Mouse (Mus musculus): ENCODE measurements around the gene Myo3b. TPM values are rescaled to one million over a fixed set of nuclear protein-coding genes. Genes with fewer than 3 reads are reported as not detected.

Myo3b gene
- polyA plus RNA-seq, 1 experiment: not detected

GRCm38 (mm10) chr2:70148821-70149510, 110.0 kb downstream of the Myo3b start:
- TF ChIP-seq POLR2A (IDR thresholded peaks at IDR 0.05; ENCODE audit: low read depth, low read length): no peak
- TF ChIP-seq CTCF (IDR thresholded peaks at IDR 0.05; ENCODE audit: borderline replicate concordance, insufficient read depth, low read length): no peak
- peaks cover 16% of the 10 kb centered on the region for H3K4me1 ChIP-seq (ENCODE audit: control insufficient read depth, insufficient read depth, low read length)
- no peak overlapping the region for H3K27ac ChIP-seq (ENCODE audit: insufficient read depth, low read length)
- no peak overlapping the region for H3K4me3 ChIP-seq (ENCODE audit: insufficient read depth, low read length)

- TF ChIP-seq CTCF (IDR thresholded peaks at IDR 0.05; ENCODE audit: borderline replicate concordance, insufficient read depth, low read length): no peak
- no peak for TF ChIP-seq POLR2A (IDR thresholded peaks at IDR 0.05; ENCODE audit: low read depth, low read length)
- H3K4me1 ChIP-seq (ENCODE audit: control insufficient read depth, insufficient read depth, low read length): peaks cover 16% of the 10 kb centered on the region
- no peak overlapping the region for H3K27ac ChIP-seq (ENCODE audit: insufficient read depth, low read length)
- H3K4me3 ChIP-seq (ENCODE audit: insufficient read depth, low read length): no peak overlapping the region
Measured at GRCm38 (mm10) chr2:70150399-70151035, 111.6 kb downstream of the Myo3b start.

- H3K4me3 ChIP-seq (ENCODE audit: insufficient read depth, low read length): no peak overlapping the region
- no peak overlapping the region for H3K27ac ChIP-seq (ENCODE audit: insufficient read depth, low read length)
- TF ChIP-seq CTCF (IDR thresholded peaks at IDR 0.05; ENCODE audit: borderline replicate concordance, insufficient read depth, low read length): no peak
- TF ChIP-seq POLR2A (IDR thresholded peaks at IDR 0.05; ENCODE audit: low read depth, low read length): no peak
- peaks cover 16% of the 10 kb centered on the region for H3K4me1 ChIP-seq (ENCODE audit: control insufficient read depth, insufficient read depth, low read length)
Measured at GRCm38 (mm10) chr2:70151930-70152329, 113.0 kb downstream of the Myo3b start.

GRCm38 (mm10) chr2:70155226-70155836, 116.4 kb downstream of the Myo3b start:
- no peak overlapping the region for H3K4me3 ChIP-seq (ENCODE audit: insufficient read depth, low read length)
- peaks cover 16% of the 10 kb centered on the region for H3K4me1 ChIP-seq (ENCODE audit: control insufficient read depth, insufficient read depth, low read length)
- TF ChIP-seq CTCF (IDR thresholded peaks at IDR 0.05; ENCODE audit: borderline replicate concordance, insufficient read depth, low read length) (no peak), POLR2A (IDR thresholded peaks at IDR 0.05; ENCODE audit: low read depth, low read length) (no peak)
- H3K27ac ChIP-seq (ENCODE audit: insufficient read depth, low read length): no peak overlapping the region

- Histone ChIP-seq H3K4me1 (ENCODE audit: control insufficient read depth, insufficient read depth, low read length) (no peaks in the 10 kb centered on the region), H3K27ac (ENCODE audit: insufficient read depth, low read length) (no peak overlapping the region), H3K4me3 (ENCODE audit: insufficient read depth, low read length) (no peak overlapping the region)
- TF ChIP-seq CTCF (IDR thresholded peaks at IDR 0.05; ENCODE audit: borderline replicate concordance, insufficient read depth, low read length) (no peak), POLR2A (IDR thresholded peaks at IDR 0.05; ENCODE audit: low read depth, low read length) (no peak)
Measured at GRCm38 (mm10) chr2:70159543-70159942, 120.6 kb downstream of the Myo3b start.

GRCm38 (mm10) chr2:70166231-70166630, 127.3 kb downstream of the Myo3b start:
- TF ChIP-seq POLR2A (IDR thresholded peaks at IDR 0.05; ENCODE audit: low read depth, low read length) (no peak), CTCF (IDR thresholded peaks at IDR 0.05; ENCODE audit: borderline replicate concordance, insufficient read depth, low read length) (no peak)
- Histone ChIP-seq H3K27ac (ENCODE audit: insufficient read depth, low read length) (no peak overlapping the region), H3K4me3 (ENCODE audit: insufficient read depth, low read length) (no peak overlapping the region), H3K4me1 (ENCODE audit: control insufficient read depth, insufficient read depth, low read length) (no peaks in the 10 kb centered on the region)

- Histone ChIP-seq H3K27ac (ENCODE audit: insufficient read depth, low read length) (no peak overlapping the region), H3K4me3 (ENCODE audit: insufficient read depth, low read length) (no peak overlapping the region), H3K4me1 (ENCODE audit: control insufficient read depth, insufficient read depth, low read length) (no peaks in the 10 kb centered on the region)
- TF ChIP-seq POLR2A (IDR thresholded peaks at IDR 0.05; ENCODE audit: low read depth, low read length) (no peak), CTCF (IDR thresholded peaks at IDR 0.05; ENCODE audit: borderline replicate concordance, insufficient read depth, low read length) (no peak)
Measured at GRCm38 (mm10) chr2:70167944-70168935, 129.3 kb downstream of the Myo3b start.

- no peak for TF ChIP-seq CTCF (IDR thresholded peaks at IDR 0.05; ENCODE audit: borderline replicate concordance, insufficient read depth, low read length)
- TF ChIP-seq POLR2A (IDR thresholded peaks at IDR 0.05; ENCODE audit: low read depth, low read length): no peak
- H3K4me1 ChIP-seq (ENCODE audit: control insufficient read depth, insufficient read depth, low read length): no peaks in the 10 kb centered on the region
- no peak overlapping the region for H3K27ac ChIP-seq (ENCODE audit: insufficient read depth, low read length)
- H3K4me3 ChIP-seq (ENCODE audit: insufficient read depth, low read length): no peak overlapping the region
Measured at GRCm38 (mm10) chr2:70170469-70170868, 131.5 kb downstream of the Myo3b start.

Data from embryonic fibroblast, embryonic 13.5 days (primary cell).